Mouse (Mus musculus) mesoderm, embryonic 11.5 days (tissue): ENCODE data around the gene Clec16a.

Source experiments
- DNase-seq: peaks from one replicate; pipeline ENCODE4 v3.0.0-alpha.2; 2012; ENCODE audit warnings: low read depth, low spot score

Gene Clec16a

GRCm38 (mm10) chr16:10785371-10786231, 240.5 kb downstream of the Clec16a start, which contains the start of gene Socs1:
Socs1 (minus strand) TSS chr16:10785536.
- peak; percentile 91 for DNase-seq

GRCm38 (mm10) chr16:10786288-10786687, 241.1 kb downstream of the Clec16a start:
- peak; percentile 91 for DNase-seq

- DNase-seq: no peak
Observed at GRCm38 (mm10) chr16:10786782-10787547, 241.8 kb downstream of the Clec16a start.

GRCm38 (mm10) chr16:10787548-10788058, 242.5 kb downstream of the Clec16a start:
- DNase-seq: no peak

GRCm38 (mm10) chr16:10788271-10788670, 243.1 kb downstream of the Clec16a start, which contains the start of gene Tnp2:
Tnp2 (minus strand) TSS chr16:10788660.
- no peak for DNase-seq

GRCm38 (mm10) chr16:10788866-10789265, 243.7 kb downstream of the Clec16a start:
- DNase-seq: no peak

GRCm38 (mm10) chr16:10790702-10791101, 245.6 kb downstream of the Clec16a start, which contains the start of gene Prm3:
Prm3 (minus strand) TSS chr16:10790914.
- DNase-seq: no peak
